Mouse (Mus musculus) hindbrain, postnatal 0 days (tissue): ENCODE measurements around the gene Tmem156. TPM values are rescaled to one million over a fixed set of nuclear protein-coding genes. Genes with fewer than 3 reads are reported as not detected.

Source experiments
- ATAC-seq: fragments of 200-750 bp; cut with Nextera tagmentation; 2 replicates; pipeline ENCODE4 v1.8.0; 2017; ENCODE audit warnings: mild to moderate bottlenecking, moderate TSS enrichment, moderate library complexity
- DNase-seq: peaks from one replicate; pipeline ENCODE4 v3.0.0-alpha.2; 2015; ENCODE audit warnings: low spot score
- H3K27ac ChIP-seq: fragments of 300-500 bp; sonication (generic); 2 replicates; pipeline ENCODE4 v1.5.1; 2014; ENCODE audit warnings: mild to moderate bottlenecking
- H3K27me3 ChIP-seq: fragments of 300-500 bp; sonication (generic); 2 replicates; pipeline ENCODE4 v1.6.1; 2014; ENCODE audit warnings: low read length, mixed read lengths; ENCODE audit not compliant: insufficient read depth
- H3K36me3 ChIP-seq: fragments of 300-500 bp; sonication (generic); 2 replicates; pipeline ENCODE4 v1.6.1; 2014; ENCODE audit warnings: low read length, mixed read lengths; ENCODE audit not compliant: insufficient read depth
- H3K4me1 ChIP-seq: fragments of 300-500 bp; sonication (generic); 2 replicates; pipeline ENCODE4 v1.6.1; 2014; ENCODE audit warnings: antibody characterized with exemption, low read length, mixed read lengths; ENCODE audit not compliant: insufficient read depth
- H3K4me2 ChIP-seq: fragments of 300-500 bp; sonication (generic); 2 replicates; pipeline ENCODE4 v1.6.1; 2014; ENCODE audit warnings: low read depth, mild to moderate bottlenecking, low read length, moderate library complexity, mixed read lengths
- H3K4me3 ChIP-seq: fragments of 300-500 bp; sonication (generic); 2 replicates; pipeline ENCODE4 v1.5.1; 2014; ENCODE audit warnings: low read length
- H3K9ac ChIP-seq: fragments of 300-500 bp; sonication (generic); replicated peaks from 2 replicates; pipeline ENCODE4 v1.6.1; 2014; ENCODE audit warnings: mild to moderate bottlenecking, low read length, moderate library complexity, mixed read lengths
- H3K9me3 ChIP-seq: fragments of 300-500 bp; sonication (generic); 2 replicates; pipeline ENCODE4 v1.6.1; 2016; ENCODE audit warnings: low read length, mixed read lengths
- CTCF ChIP-seq: IDR thresholded peaks from 2 replicates; pipeline ENCODE4 v1.5.1; 2016; ENCODE audit warnings: antibody characterized with exemption, control low read depth, low read depth
- WGBS: fragments of 180-500 bp; shearing (Covaris S2); extraction: QIAGEN DNeasy Blood & Tissue Kit; methylation state at CpG from one replicate; pipeline ENCODE4 v1.1.7; 2014; 5-methylcytosine and 5-hydroxymethylcytosine counted together
- polyA plus RNA-seq: library from polyadenylated mRNA; unstranded; fragments of >200 nt; fragmentation: Nextera tagmentation; extraction: Ambion mirVana; gene quantifications from 2 replicates; pipeline ENCODE4 v1.2.1, GENCODE M21; 2015
- total RNA-seq: library from RNA; depleted of rRNA; stranded (reverse); fragments of >200 nt; gene quantifications from 2 replicates; pipeline ENCODE4 v1.2.3, GENCODE M21; 2014; rRNA removed

Gene Tmem156
- total RNA-seq, result 0.21 TPM in 1 of 2 replicates, not detected in the other
- polyA plus RNA-seq, result 0.13 TPM in 1 of 2 replicates, not detected in the other

GRCm38 (mm10) chr5:65091921-65092320, at the start of gene Tmem156:
Gene Tmem156 (minus strand): TSS chr5:65092132.
- H3K27me3 ChIP-seq, result no peaks in the 10 kb centered on the region
- no peaks in the 10 kb centered on the region for H3K9me3 ChIP-seq
- H3K4me1 ChIP-seq, result no peaks in the 10 kb centered on the region
- H3K4me2 ChIP-seq, result no peak within 1 kb of the TSS
- 81% methylated on average over 5 of the region's 5 CpGs for WGBS
- H3K27ac ChIP-seq, result no peak within 1 kb of the TSS
- no peak for TF ChIP-seq CTCF
- ATAC-seq (no peak), DNase-seq (no peak)
- H3K9ac ChIP-seq, result no peak within 1 kb of the TSS
- H3K36me3 ChIP-seq, result no peaks in the 10 kb centered on the region
- no peak within 1 kb of the TSS for H3K4me3 ChIP-seq

DNA sequence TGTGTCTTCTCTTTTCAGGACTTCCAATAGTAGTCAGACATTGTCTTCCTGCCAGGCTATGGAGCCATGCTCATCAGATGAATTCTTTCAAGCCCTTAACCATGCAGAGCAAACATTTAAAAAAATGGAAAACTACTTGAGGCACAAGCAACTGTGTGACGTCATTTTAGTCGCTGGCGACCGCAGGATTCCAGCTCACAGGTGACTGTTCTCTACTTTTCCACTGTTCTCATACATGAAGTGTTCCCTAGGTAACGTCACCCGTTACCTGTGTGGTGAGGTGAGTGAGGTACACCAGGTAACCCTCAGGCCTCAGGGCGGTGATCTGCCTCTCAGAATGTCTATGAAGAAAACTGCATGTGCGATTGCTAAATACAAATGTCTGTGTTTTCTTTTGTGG, 49.3 kb upstream of the Tmem156 start:
- no peak for DNase-seq
- Histone ChIP-seq H3K4me3 (no peak overlapping the region), H3K9ac (no peak overlapping the region), H3K36me3 (peaks cover 18% of the 10 kb centered on the region; the same call in 1 of the 2 replicates), H3K4me1 (no peaks in the 10 kb centered on the region), H3K27ac (no peak overlapping the region), H3K9me3 (no peaks in the 10 kb centered on the region), H3K4me2 (no peak overlapping the region), H3K27me3 (no peaks in the 10 kb centered on the region)
- 90% methylated on average over 8 of the region's 8 CpGs for whole genome bisulfite sequencing
- no peak for TF ChIP-seq CTCF
- no peak for ATAC-seq

DNA sequence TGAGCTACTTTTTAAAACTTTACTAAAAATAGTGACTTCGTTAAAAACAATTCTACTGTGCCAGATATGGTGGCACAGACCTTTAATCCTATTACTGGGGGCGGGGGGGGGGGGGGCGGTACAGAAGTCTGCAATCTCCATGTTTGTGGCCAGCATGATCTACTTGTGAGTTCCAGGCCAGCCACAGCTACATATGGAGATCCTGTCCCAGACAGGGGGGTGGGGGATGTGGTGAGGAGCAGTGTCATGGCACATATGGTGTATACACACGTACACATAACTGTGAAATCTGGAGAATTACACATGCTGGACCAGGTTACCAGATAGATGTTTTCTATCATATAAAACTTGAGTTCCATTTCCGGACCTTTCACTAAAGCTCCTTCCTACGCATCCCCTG, 45.1 kb upstream of the Tmem156 start:
- no peak for TF ChIP-seq CTCF
- Histone ChIP-seq H3K9ac (no peak overlapping the region), H3K9me3 (no peaks in the 10 kb centered on the region), H3K27ac (no peak overlapping the region), H3K36me3 (peaks cover 3% of the 10 kb centered on the region; the same call in 1 of the 2 replicates), H3K4me2 (no peak overlapping the region), H3K27me3 (no peaks in the 10 kb centered on the region), H3K4me3 (no peak overlapping the region), H3K4me1 (0 out of 2 replicates have a peak, but pooled peaks cover 3% of the 10 kb centered on the region)
- DNase-seq, result no peak
- no peak for ATAC-seq
- 82% methylated on average over 6 of the region's 6 CpGs for WGBS

DNA sequence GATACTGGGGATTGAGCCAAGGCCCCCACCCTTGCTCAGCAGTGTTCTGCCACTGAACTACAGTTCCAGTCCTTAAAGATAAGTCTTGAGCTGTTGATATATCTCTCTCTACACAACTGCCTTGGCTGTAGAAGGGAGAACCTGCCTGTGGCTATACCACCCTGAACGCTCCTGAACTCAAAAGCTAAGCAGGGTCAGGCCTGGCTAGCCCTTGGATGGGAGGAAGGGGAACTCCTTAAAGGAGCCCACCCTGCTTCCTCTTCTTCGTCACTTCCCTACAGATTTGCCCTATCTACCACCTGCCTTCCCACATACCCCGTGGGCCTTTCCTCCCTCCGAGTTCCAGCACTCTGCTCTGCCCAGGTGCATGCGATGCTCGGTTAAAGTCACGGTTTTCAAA, 44.2 kb upstream of the Tmem156 start:
- no peak overlapping the region for H3K4me3 ChIP-seq
- H3K27ac ChIP-seq, result no peak overlapping the region
- TF ChIP-seq CTCF, result no peak
- no peak overlapping the region for H3K9ac ChIP-seq
- 87% methylated on average over 7 of the region's 7 CpGs for WGBS
- ATAC-seq, result no peak
- H3K36me3 ChIP-seq, result no peaks in the 10 kb centered on the region
- H3K27me3 ChIP-seq, result no peaks in the 10 kb centered on the region
- H3K4me2 ChIP-seq, result 0 out of 2 replicates have a peak overlapping the region, but pooled peaks have one; percentile 4
- DNase-seq, result no peak
- H3K4me1 ChIP-seq, result 0 out of 2 replicates have a peak, but pooled peaks cover 3% of the 10 kb centered on the region
- no peaks in the 10 kb centered on the region for H3K9me3 ChIP-seq

- Histone ChIP-seq H3K4me2 (peak overlapping the region; percentile 62), H3K27ac (peak overlapping the region; percentile 82), H3K27me3 (no peaks in the 10 kb centered on the region), H3K4me1 (0 out of 2 replicates have a peak, but pooled peaks cover 3% of the 10 kb centered on the region), H3K9ac (peak overlapping the region; percentile 63), H3K9me3 (no peaks in the 10 kb centered on the region), H3K4me3 (peak overlapping the region; percentile 53), H3K36me3 (no peaks in the 10 kb centered on the region)
- ATAC-seq (peak; percentile 66), DNase-seq (peak; percentile 69)
- no peak for TF ChIP-seq CTCF
- 3% methylated on average over 20 of the region's 20 CpGs for WGBS
Measured at GRCm38 (mm10) chr5:65131211-65131879, 39.4 kb upstream of the Tmem156 start.

DNA sequence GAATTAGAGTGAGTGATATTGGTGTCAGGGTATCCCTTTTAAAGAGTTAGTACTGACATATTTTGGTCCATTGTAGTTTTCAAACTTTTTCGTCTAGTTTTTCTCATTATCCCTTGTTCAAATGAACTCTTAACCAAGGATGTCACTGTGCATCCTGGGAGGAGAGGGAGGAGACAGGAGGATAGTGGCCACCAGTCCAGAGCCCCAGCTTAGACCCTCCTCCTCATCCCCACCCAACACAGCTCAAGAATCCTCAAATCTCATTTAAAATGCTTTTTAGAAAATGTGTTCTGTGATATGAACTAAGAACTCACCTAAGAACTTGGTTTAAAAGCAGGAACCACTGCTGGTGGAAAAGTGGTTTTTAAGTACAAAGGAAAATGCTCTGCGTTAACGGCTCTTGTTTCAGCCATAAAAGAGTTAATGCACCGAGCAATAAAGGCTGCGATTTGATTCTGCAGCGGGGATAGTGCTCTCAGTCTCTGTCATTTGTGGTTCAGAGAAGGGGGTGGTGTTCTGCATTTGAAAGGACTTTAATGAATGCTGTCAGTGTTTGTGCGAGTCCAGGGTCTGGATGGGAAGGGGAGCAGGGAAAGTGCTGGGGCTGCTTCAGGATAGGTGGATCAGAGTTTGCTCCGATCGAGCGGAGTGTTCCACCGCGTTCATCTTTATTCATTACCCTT, 38.7 kb upstream of the Tmem156 start:
- Histone ChIP-seq H3K4me1 (0 out of 2 replicates have a peak, but pooled peaks cover 3% of the 10 kb centered on the region), H3K36me3 (no peaks in the 10 kb centered on the region), H3K4me2 (peak overlapping the region; percentile 62), H3K4me3 (peak overlapping the region; percentile 53), H3K27ac (peak overlapping the region; percentile 82), H3K9ac (peak overlapping the region; percentile 63), H3K27me3 (no peaks in the 10 kb centered on the region), H3K9me3 (no peaks in the 10 kb centered on the region)
- no peak for TF ChIP-seq CTCF
- DNase-seq, result peak; percentile 80
- 3% methylated on average over 12 of the region's 12 CpGs for WGBS
- peak; percentile 94 for ATAC-seq

DNA sequence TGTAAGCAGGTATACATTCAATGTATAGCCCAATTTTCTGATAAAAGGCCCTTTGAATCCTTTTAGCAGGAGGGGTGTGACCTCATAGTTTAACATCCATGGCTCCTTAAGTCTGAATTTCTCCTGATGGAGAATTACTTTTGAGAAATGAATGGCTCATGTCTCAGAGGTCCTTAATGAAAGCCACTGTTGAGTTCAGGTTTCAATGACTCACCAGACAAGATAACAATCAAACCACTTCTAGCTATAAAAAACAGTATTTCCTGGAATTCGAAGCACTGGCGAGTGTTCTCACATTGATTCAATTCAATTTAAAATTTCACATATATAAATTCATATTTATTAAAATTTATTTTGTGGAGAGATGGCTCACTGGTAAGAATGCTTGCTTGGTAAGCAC, 36.5 kb upstream of the Tmem156 start:
- H3K4me1 ChIP-seq, result no peaks in the 10 kb centered on the region
- H3K4me2 ChIP-seq, result no peak overlapping the region
- ATAC-seq (no peak), DNase-seq (no peak)
- H3K27me3 ChIP-seq, result no peaks in the 10 kb centered on the region
- H3K9ac ChIP-seq, result no peak overlapping the region
- no peak overlapping the region for H3K27ac ChIP-seq
- no peak overlapping the region for H3K4me3 ChIP-seq
- TF ChIP-seq CTCF, result no peak
- H3K9me3 ChIP-seq, result no peaks in the 10 kb centered on the region
- H3K36me3 ChIP-seq, result no peaks in the 10 kb centered on the region
- WGBS, result 90% methylated on average over 2 of the region's 2 CpGs
